Mouse (Mus musculus) macrophage (primary cell): ENCODE data around the gene Znrf3. TPM values are rescaled to one million over a fixed set of nuclear protein-coding genes. Genes with fewer than 3 reads are reported as not detected.
"Not testable (repeated sequence)": the region's sequence is repeated elsewhere in the genome, so short reads cannot be mapped to it uniquely, and the experiment has no call there.

Experiments
- H3K27ac ChIP-seq: fragments of 350-480 bp; formaldehyde crosslinking; 2 replicates; pipeline ENCODE4 v1.9.0; 2021
- H3K36me3 ChIP-seq: fragments of 350-480 bp; formaldehyde crosslinking; 2 replicates; pipeline ENCODE4 v1.9.0; 2021; ENCODE audit errors: inconsistent target
- H3K4me3 ChIP-seq: fragments of 350-480 bp; formaldehyde crosslinking; 2 replicates; pipeline ENCODE4 v1.9.0; 2021; ENCODE audit errors: inconsistent target
- H3K79me2 ChIP-seq: fragments of 350-480 bp; formaldehyde crosslinking; 2 replicates; pipeline ENCODE4 v1.9.0; 2021; ENCODE audit errors: inconsistent target
- WGBS: methylation state at CpG from one replicate; pipeline ENCODE4 v1.1.7; 2026; ENCODE audit warnings: inconsistent platforms; ENCODE audit not compliant: missing documents; 5-methylcytosine and 5-hydroxymethylcytosine counted together
- polyA plus RNA-seq: library from polyadenylated mRNA; stranded (reverse); fragments of 250-400 nt; gene quantifications from 3 replicates; pipeline ENCODE4 v1.2.4, GENCODE M21; 2018; ENCODE audit warnings: inconsistent platforms
- total RNA-seq, 78 experiments: library from RNA; depleted of rRNA; stranded (reverse); fragments of 250-400 nt; gene quantifications; 1 replicate in 9 of 78; 2 replicates in 24 of 78; 3 replicates in 43 of 78; 4 replicates in 2 of 78; pipeline ENCODE4 v1.2.4; 2018; ENCODE audit warnings: inconsistent platforms in 56 of 78

Gene Znrf3
- total RNA-seq (2018; cell fraction: chromatin; rRNA removed): 1 to 10 TPM; 1.6 to 7.7 (median 4.2) TPM
- 1 to 10 TPM; 1.1 to 5.6 (median 3.0) TPM for total RNA-seq (2018; cell fraction: cytosol; rRNA removed)
- 10 to 100 TPM in 1 of 26 experiments, 1 to 10 TPM in 25; 1.6 to 10.1 (median 4.9) TPM for total RNA-seq (2018; cell fraction: nucleus; rRNA removed)
- polyA plus RNA-seq: 1.6 to 2.9 TPM (median 2.1 TPM) in 3 replicates

GRCm38 (mm10) chr11:5444599-5445451 is at the start of gene Znrf3:
Znrf3 (minus strand) TSS chr11:5444847.
- Histone ChIP-seq H3K36me3 (no peaks in the 10 kb centered on the region), H3K79me2 (peaks cover 4% of the 10 kb centered on the region; the same call in 1 of the 2 replicates), H3K4me3 (peak within 1 kb of the TSS; percentile 25), H3K27ac (peak within 1 kb of the TSS; percentile 53)
- 1% methylated on average over 80 of the region's 106 CpGs for WGBS

GRCm38 (mm10) chr11:5493869-5494268 is 49.2 kb upstream of the Znrf3 start:
- no peaks in the 10 kb centered on the region for H3K79me2 ChIP-seq
- no peak overlapping the region for H3K27ac ChIP-seq
- H3K4me3 ChIP-seq: no peak overlapping the region
- H3K36me3 ChIP-seq: no peaks in the 10 kb centered on the region
- 86% methylated on average over 2 of the region's 2 CpGs for WGBS

- no peak overlapping the region for H3K27ac ChIP-seq
- 93% methylated on average over 7 of the region's 7 CpGs for WGBS
These were observed 47.3 kb upstream of the Znrf3 start for GRCm38 (mm10) chr11:5491912-5492311.

GRCm38 (mm10) chr11:5490989-5491656 is 46.5 kb upstream of the Znrf3 start:
- H3K27ac ChIP-seq: no peak overlapping the region
- no peak overlapping the region for H3K4me3 ChIP-seq
- 80% methylated on average over 10 of the region's 10 CpGs for WGBS
- H3K36me3 ChIP-seq: no peaks in the 10 kb centered on the region
- H3K79me2 ChIP-seq: no peaks in the 10 kb centered on the region

More at GRCm38 (mm10) chr11:5491912-5492311, 47.3 kb upstream of the Znrf3 start:
- no peak overlapping the region for H3K4me3 ChIP-seq
- no peaks in the 10 kb centered on the region for H3K36me3 ChIP-seq
- H3K79me2 ChIP-seq: no peaks in the 10 kb centered on the region

GRCm38 (mm10) chr11:5489433-5489832 is 44.8 kb upstream of the Znrf3 start:
- H3K79me2 ChIP-seq, H3K4me3 ChIP-seq, H3K27ac ChIP-seq, H3K36me3 ChIP-seq: not testable (repeated sequence)
- 89% methylated on average over 10 of the region's 10 CpGs for WGBS

GRCm38 (mm10) chr11:5485193-5486011 is 40.8 kb upstream of the Znrf3 start:
- WGBS: under 1% methylated on average over 15 of the region's 15 CpGs

GRCm38 (mm10) chr11:5482581-5482980 is 37.9 kb upstream of the Znrf3 start:
- Histone ChIP-seq H3K79me2 (no peaks in the 10 kb centered on the region), H3K36me3 (no peaks in the 10 kb centered on the region), H3K27ac (no peak overlapping the region), H3K4me3 (no peak overlapping the region)
- WGBS: 95% methylated on average over 13 of the region's 13 CpGs

More at GRCm38 (mm10) chr11:5485193-5486011, 40.8 kb upstream of the Znrf3 start:
- peak overlapping the region; percentile 42 for H3K27ac ChIP-seq
- no peaks in the 10 kb centered on the region for H3K79me2 ChIP-seq
- no peaks in the 10 kb centered on the region for H3K36me3 ChIP-seq
- H3K4me3 ChIP-seq: peak overlapping the region; percentile 50

- Histone ChIP-seq H3K27ac (no peak overlapping the region), H3K4me3 (no peak overlapping the region), H3K36me3 (no peaks in the 10 kb centered on the region), H3K79me2 (no peaks in the 10 kb centered on the region)
- WGBS: 95% methylated on average over 3 of the region's 3 CpGs
These were observed 34.2 kb upstream of the Znrf3 start for GRCm38 (mm10) chr11:5478831-5479230.

- Histone ChIP-seq H3K36me3 (no peaks in the 10 kb centered on the region), H3K4me3 (no peak overlapping the region), H3K79me2 (no peaks in the 10 kb centered on the region), H3K27ac (no peak overlapping the region)
- 84% methylated on average over 7 of the region's 7 CpGs for WGBS
These were observed 33.5 kb upstream of the Znrf3 start for GRCm38 (mm10) chr11:5478193-5478592.

GRCm38 (mm10) chr11:5476806-5477205 is 32.2 kb upstream of the Znrf3 start:
- no peaks in the 10 kb centered on the region for H3K79me2 ChIP-seq
- no peak overlapping the region for H3K27ac ChIP-seq
- 97% methylated on average over 4 of the region's 4 CpGs for WGBS
- H3K36me3 ChIP-seq: no peaks in the 10 kb centered on the region
- H3K4me3 ChIP-seq: no peak overlapping the region

- not testable (repeated sequence) for H3K36me3 ChIP-seq, H3K27ac ChIP-seq, H3K79me2 ChIP-seq, H3K4me3 ChIP-seq
- WGBS: no CpG with 5 or more reads among the region's 2 CpGs
These were observed 31.0 kb upstream of the Znrf3 start for GRCm38 (mm10) chr11:5475556-5476118.

- Histone ChIP-seq H3K36me3 (no peaks in the 10 kb centered on the region), H3K27ac (no peak overlapping the region), H3K4me3 (no peak overlapping the region), H3K79me2 (no peaks in the 10 kb centered on the region)
- 18% methylated on average over 5 of the region's 5 CpGs for WGBS
These were observed 29.5 kb upstream of the Znrf3 start for GRCm38 (mm10) chr11:5474130-5474529.

- H3K36me3 ChIP-seq: no peaks in the 10 kb centered on the region
- no peak overlapping the region for H3K27ac ChIP-seq
- no peaks in the 10 kb centered on the region for H3K79me2 ChIP-seq
- 95% methylated on average over 3 of the region's 3 CpGs for WGBS
- no peak overlapping the region for H3K4me3 ChIP-seq
These were observed 25.4 kb upstream of the Znrf3 start for GRCm38 (mm10) chr11:5470055-5470454.

- no peak overlapping the region for H3K27ac ChIP-seq
- no peak overlapping the region for H3K4me3 ChIP-seq
- no peaks in the 10 kb centered on the region for H3K36me3 ChIP-seq
- H3K79me2 ChIP-seq: no peaks in the 10 kb centered on the region
- WGBS: 97% methylated on average over 3 of the region's 3 CpGs
These were observed 24.4 kb upstream of the Znrf3 start for GRCm38 (mm10) chr11:5469084-5469483.
